Mouse (Mus musculus) forebrain, embryonic 11.5 days (tissue): ENCODE measurements around the gene Hao2. TPM values are rescaled to one million over a fixed set of nuclear protein-coding genes. Genes with fewer than 3 reads are reported as not detected.

Experiments
- ATAC-seq: fragments of 200-750 bp; cut with Nextera tagmentation; replicated peaks from 2 replicates; pipeline ENCODE4 v1.8.0; 2017; ENCODE audit warnings: moderate TSS enrichment; ENCODE audit not compliant: low FRiP score
- DNase-seq: peaks from one replicate; pipeline ENCODE4 v3.0.0-alpha.2; 2017; ENCODE audit warnings: low spot score
- H3K27ac ChIP-seq: fragments of 300-500 bp; sonication (generic); 2 replicates; pipeline ENCODE4 v1.5.1; 2014; ENCODE audit warnings: low read depth, low read length
- H3K27me3 ChIP-seq: fragments of 300-500 bp; sonication (generic); 2 replicates; pipeline ENCODE4 v1.6.1; 2014; ENCODE audit warnings: mild to moderate bottlenecking, low read length, mixed read lengths; ENCODE audit not compliant: control insufficient read depth, insufficient read depth
- H3K36me3 ChIP-seq: fragments of 300-500 bp; sonication (generic); 2 replicates; pipeline ENCODE4 v1.6.1; 2014; ENCODE audit warnings: mild to moderate bottlenecking, low read length, moderate library complexity, mixed read lengths; ENCODE audit not compliant: control insufficient read depth, insufficient read depth
- H3K4me1 ChIP-seq: fragments of 300-500 bp; sonication (generic); replicated peaks from 2 replicates; pipeline ENCODE4 v1.6.1; 2014; ENCODE audit warnings: low read length, mixed read lengths; ENCODE audit not compliant: control insufficient read depth, insufficient read depth
- H3K4me2 ChIP-seq: fragments of 300-500 bp; sonication (generic); 2 replicates; pipeline ENCODE4 v1.6.1; 2014; ENCODE audit warnings: low read depth, mild to moderate bottlenecking, low read length, moderate library complexity, mixed read lengths; ENCODE audit not compliant: severe bottlenecking
- H3K4me3 ChIP-seq: fragments of 300-500 bp; sonication (generic); 2 replicates; pipeline ENCODE4 v1.5.1; 2014; ENCODE audit warnings: low read depth, low read length
- H3K9ac ChIP-seq: fragments of 300-500 bp; sonication (generic); 2 replicates; pipeline ENCODE4 v1.6.1; 2014; ENCODE audit warnings: low read length
- H3K9me3 ChIP-seq: fragments of 300-500 bp; sonication (generic); 2 replicates; pipeline ENCODE4 v1.6.1; 2016; ENCODE audit warnings: low read length, mixed read lengths; ENCODE audit not compliant: control insufficient read depth
- WGBS: fragments of 180-500 bp; shearing (Covaris S2); extraction: QIAGEN DNeasy Blood & Tissue Kit; methylation state at CpG from one replicate; pipeline ENCODE4 v1.1.7; 2014; 5-methylcytosine and 5-hydroxymethylcytosine counted together
- polyA plus RNA-seq: library from polyadenylated mRNA; unstranded; fragments of >200 nt; fragmentation: Nextera tagmentation; extraction: Ambion mirVana; gene quantifications from 2 replicates; pipeline ENCODE4 v1.2.1, GENCODE M21; 2014

The Hao2 gene
- polyA plus RNA-seq, 1 experiment from 2014 or later = not detected

DNA sequence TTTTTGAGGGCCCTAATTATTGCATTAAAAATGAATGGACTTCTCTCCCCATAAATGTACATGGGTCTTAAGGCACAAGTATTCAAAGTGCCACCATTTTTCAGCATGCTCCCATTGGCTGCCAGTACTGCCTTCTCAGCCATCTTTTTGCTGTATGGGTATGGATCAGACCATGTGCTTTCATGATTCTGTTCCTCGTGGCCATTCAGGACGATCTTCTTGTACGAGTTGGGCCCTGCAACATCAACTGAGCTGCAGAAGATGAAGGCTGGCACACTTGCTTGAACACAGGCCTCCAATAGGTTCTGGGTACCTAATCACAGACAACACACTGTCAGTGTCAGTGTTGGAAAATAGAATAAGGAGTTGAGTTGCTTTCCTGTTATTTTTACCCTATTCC is 40.0 kb downstream of the Hao2 start:
- ATAC-seq (no peak), DNase-seq (no peak)
- no peak overlapping the region for H3K9ac ChIP-seq
- H3K36me3 ChIP-seq = no peaks in the 10 kb centered on the region
- no peak overlapping the region for H3K4me3 ChIP-seq
- 91% methylated on average over 3 of the region's 3 CpGs for WGBS
- H3K4me1 ChIP-seq = no peaks in the 10 kb centered on the region
- H3K27me3 ChIP-seq = no peaks in the 10 kb centered on the region
- no peak overlapping the region for H3K27ac ChIP-seq
- H3K4me2 ChIP-seq = no peak overlapping the region
- H3K9me3 ChIP-seq = no peaks in the 10 kb centered on the region

DNA sequence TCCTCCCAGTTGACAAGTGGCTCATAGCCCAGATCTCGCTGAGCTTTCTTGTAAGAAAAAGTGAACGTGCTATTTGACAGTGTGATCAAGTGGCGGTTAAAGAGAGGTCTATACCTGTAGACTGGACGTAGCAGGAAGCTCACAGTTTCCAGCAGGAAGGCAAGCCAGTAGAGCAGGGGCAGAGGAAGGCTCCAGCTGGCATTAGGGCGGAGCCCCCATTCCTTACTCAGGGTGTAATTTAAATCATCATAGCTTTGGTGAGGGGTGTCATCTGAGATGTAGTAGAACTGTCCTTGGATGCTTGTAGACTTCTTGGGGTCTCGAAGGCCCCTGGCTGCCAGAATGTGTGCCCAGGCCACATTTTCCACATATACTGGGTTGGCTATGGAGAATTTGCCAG is 40.4 kb downstream of the Hao2 start:
- no peak for ATAC-seq
- WGBS = 91% methylated on average over 6 of the region's 6 CpGs
- H3K4me2 ChIP-seq = no peak overlapping the region

GRCm38 (mm10) chr3:98851853-98852252 is 41.2 kb downstream of the Hao2 start:
- Histone ChIP-seq H3K4me3 (no peak overlapping the region), H3K9ac (no peak overlapping the region), H3K4me1 (no peaks in the 10 kb centered on the region), H3K27me3 (no peaks in the 10 kb centered on the region), H3K36me3 (no peaks in the 10 kb centered on the region), H3K27ac (no peak overlapping the region), H3K4me2 (no peak overlapping the region), H3K9me3 (no peaks in the 10 kb centered on the region)
- DNase-seq = no peak
- ATAC-seq = no peak
- 84% methylated on average over 2 of the region's 2 CpGs for WGBS

More for the DNA sequence above, 40.4 kb downstream of the Hao2 start:
- H3K4me1 ChIP-seq = no peaks in the 10 kb centered on the region
- H3K9me3 ChIP-seq = no peaks in the 10 kb centered on the region
- H3K36me3 ChIP-seq = no peaks in the 10 kb centered on the region
- no peak overlapping the region for H3K4me3 ChIP-seq
- H3K27me3 ChIP-seq = no peaks in the 10 kb centered on the region
- no peak overlapping the region for H3K9ac ChIP-seq
- H3K27ac ChIP-seq = no peak overlapping the region
- DNase-seq = no peak

DNA sequence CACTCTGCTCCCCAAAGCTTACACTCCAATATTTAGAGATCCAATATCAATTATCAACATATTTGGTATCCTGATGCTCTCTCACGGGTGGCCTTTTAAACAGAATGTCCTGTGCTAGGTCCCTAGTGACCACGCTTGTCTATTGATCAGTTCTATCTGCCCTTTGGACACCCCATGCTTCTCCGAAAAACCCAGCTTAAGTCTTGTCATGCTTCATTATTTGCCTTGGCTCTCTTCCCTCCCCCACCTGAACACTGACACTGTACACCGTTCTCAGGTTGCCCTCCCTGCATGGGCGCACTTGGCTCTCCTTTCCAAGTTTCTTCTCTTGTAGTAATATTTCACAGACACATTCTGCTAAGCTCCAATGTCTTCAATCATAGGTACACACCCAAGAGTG is 42.8 kb downstream of the Hao2 start:
- Histone ChIP-seq H3K4me2 (no peak overlapping the region), H3K9ac (no peak overlapping the region), H3K9me3 (no peaks in the 10 kb centered on the region), H3K27me3 (no peaks in the 10 kb centered on the region), H3K36me3 (no peaks in the 10 kb centered on the region), H3K4me3 (no peak overlapping the region), H3K4me1 (no peaks in the 10 kb centered on the region), H3K27ac (no peak overlapping the region)
- ATAC-seq = no peak
- WGBS = 91% methylated on average over 5 of the region's 5 CpGs
- no peak for DNase-seq

GRCm38 (mm10) chr3:98848898-98849297 is 44.1 kb downstream of the Hao2 start:
- Histone ChIP-seq H3K4me3 (no peak overlapping the region), H3K9me3 (no peaks in the 10 kb centered on the region), H3K4me2 (no peak overlapping the region), H3K27me3 (no peaks in the 10 kb centered on the region), H3K4me1 (no peaks in the 10 kb centered on the region), H3K9ac (no peak overlapping the region), H3K27ac (no peak overlapping the region), H3K36me3 (no peaks in the 10 kb centered on the region)
- ATAC-seq (no peak), DNase-seq (no peak)
- 89% methylated on average over 1 of the region's 1 CpGs for WGBS

Other genes with a start within 250 kb of the Hao2 start
- gene Hsd3b2, start 168.7 kb downstream of the Hao2 start, polyA plus RNA-seq = not detected in 2 replicates
- not detected in 2 replicates for gene Hsd3b3, start 130.1 kb downstream of the Hao2 start, polyA plus RNA-seq
- gene Hsd3b6, start 78.8 kb downstream of the Hao2 start, polyA plus RNA-seq = 20.1 and 21.8 TPM in 2 replicates
- 0.44 TPM in 1 of 2 replicates, not detected in the other for gene Hsd3b1, start 33.4 kb downstream of the Hao2 start, polyA plus RNA-seq
- gene Wars2, start 247.8 kb upstream of the Hao2 start, polyA plus RNA-seq = 5.9 and 7.5 TPM in 2 replicates